Mouse (Mus musculus) urinary bladder, postnatal 4 days (tissue): Measurements from ENCODE around the gene Sod3.

Source experiments
- DNase-seq, 2 experiments: peaks; one replicate each; pipeline ENCODE4 v3.0.0; 2021 to 2022; ENCODE audit warnings: low spot score in 2 of 2

Sod3 gene

GRCm38 (mm10) chr5:52363468-52364150 is at the start of gene Sod3:
Sod3 (plus strand) TSS chr5:52363791.
- DNase-seq, result peak; percentile 66 to 71

DNA sequence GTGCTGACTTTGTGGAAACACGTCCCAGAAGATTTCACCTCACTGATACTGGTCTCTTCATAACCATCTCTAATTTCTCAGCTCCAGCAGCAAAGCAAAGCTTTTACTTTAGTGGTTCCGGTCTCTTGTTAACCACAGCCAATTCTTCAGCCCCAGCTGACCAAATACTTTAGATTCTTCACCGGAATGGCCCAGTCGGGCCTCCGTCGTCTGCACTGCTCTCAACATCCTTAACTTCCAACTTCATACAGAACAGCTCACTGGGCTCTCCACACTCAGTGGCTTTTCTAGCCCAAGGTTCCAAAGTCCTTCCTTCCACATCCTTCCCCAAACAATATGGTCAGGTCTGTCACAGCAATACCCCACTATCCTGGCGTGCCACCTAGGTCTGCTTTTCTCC is 46.7 kb upstream of the Sod3 start:
- no peak for DNase-seq

DNA sequence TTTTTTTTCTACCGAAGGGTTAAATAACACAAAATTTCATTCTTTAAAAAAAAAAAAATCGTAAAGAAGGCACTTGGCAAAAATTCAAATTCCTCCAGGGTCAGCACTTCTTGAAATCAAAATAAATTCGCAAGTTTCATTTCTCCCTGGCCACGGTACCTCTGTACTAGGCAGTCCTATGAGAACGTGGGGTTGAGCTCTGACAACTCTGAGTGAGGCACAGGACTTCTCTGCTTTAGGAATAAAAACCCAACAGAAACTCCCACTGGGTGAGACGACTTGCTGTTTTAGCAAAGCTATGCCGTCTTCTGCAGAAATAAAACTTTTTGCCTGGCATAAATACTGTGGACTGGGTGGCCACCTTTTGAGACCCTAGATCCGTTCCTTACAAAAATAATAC is 44.1 kb upstream of the Sod3 start:
- DNase-seq, result no peak

DNA sequence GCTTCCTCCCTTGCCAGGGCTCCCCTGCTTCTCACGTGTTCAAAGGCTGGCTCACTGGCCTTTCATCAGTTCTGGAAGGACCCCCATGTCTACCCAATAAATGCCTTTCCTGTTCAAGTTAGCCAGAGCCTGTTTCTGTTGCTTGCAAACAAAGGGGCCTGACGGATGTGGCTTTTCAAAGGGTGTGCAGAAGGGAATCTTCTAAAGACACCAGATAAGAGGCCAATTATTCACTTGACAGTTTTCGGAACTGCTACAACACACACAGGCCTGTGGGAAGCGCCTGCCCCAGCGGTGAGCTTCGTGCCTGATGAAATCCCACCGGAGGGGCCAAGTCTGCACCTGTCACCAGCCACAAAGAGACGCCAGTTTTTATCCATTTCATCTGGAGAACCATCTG is 31.5 kb upstream of the Sod3 start:
- no peak for DNase-seq

DNA sequence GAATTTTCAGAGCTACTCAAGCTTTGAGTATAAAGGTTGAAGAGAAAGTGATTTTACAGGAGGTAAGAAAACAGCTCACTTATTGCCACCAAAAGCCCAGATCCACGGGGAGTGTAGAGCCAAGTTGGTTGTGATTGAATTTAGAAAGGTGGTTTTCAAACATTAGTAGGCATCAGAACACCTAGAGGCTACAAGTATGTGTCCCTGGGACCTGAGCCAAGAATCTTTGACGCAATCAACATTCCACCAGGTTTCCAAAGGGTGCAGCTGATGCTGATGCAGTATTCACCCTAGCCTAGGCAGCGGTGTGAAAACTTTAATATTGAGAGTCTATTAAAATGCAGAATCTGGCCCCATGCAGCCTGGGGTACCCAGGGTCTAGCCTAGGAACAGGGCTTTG is 28.0 kb upstream of the Sod3 start:
- DNase-seq, result no peak

- no peak for DNase-seq
Measured at GRCm38 (mm10) chr5:52339134-52339533, 24.5 kb upstream of the Sod3 start.

GRCm38 (mm10) chr5:52346890-52347289 is 16.7 kb upstream of the Sod3 start:
- no peak for DNase-seq

DNA sequence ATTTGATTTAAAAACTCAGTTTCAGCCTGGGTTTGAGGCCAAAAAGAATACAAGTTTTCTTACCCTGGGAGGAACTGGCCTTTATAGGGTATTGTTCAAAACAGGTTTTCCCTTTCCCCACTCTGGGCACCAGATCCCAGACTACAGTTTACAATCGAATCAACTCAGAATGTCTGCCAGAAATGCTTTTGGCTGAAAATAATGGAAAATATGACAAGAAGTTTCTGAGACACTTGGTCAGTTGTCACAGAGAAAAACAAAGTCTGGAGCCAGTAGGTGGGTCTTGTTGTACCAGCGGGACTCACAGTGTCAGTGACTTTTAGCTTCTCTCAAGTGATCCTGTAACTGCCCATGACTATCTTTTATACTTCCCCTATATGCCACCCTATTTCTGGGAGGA is 13.1 kb upstream of the Sod3 start:
- no peak for DNase-seq

GRCm38 (mm10) chr5:52351561-52351960 is 12.0 kb upstream of the Sod3 start:
- DNase-seq, result no peak

DNA sequence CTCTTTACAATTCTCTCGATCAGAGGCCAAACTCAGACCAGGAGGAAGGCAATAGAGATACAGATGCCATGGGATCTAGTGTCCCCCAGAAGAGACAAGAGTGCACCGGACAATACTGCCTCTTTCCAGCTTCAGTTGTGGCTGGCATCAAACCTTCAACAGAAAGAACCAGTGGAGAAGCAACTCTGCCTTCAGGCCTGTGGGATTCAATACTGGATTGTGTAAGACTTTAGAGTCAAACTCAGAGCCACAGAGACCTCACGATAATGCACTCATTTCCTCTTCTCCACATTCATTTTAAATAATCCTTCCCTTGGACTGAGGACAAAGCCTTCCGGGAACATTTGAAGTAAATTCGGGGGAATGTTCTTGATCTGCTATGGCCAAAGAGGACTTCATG is 10.9 kb upstream of the Sod3 start:
- DNase-seq, result no peak

- DNase-seq, result no peak
Measured at GRCm38 (mm10) chr5:52354441-52354840, 9.2 kb upstream of the Sod3 start.

DNA sequence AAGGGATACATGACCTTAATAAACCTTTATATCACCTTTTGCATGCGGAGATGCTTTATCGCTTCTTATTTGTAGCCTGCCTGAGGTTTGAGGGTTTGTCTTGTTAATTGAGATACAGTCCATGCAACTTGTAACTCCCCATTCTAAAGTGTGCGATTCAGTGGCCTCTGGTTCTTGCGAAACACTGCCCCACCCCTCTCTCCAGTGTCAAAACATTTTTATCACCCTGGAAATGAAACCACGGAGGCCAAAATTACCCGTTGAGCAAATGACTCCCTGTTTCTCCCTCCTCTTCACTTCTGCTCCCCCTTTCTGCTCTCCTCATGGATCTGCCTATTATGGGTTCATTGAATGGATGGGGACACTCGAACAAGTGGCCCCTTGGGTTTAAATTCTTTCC is 8.0 kb upstream of the Sod3 start:
- DNase-seq, result no peak

DNA sequence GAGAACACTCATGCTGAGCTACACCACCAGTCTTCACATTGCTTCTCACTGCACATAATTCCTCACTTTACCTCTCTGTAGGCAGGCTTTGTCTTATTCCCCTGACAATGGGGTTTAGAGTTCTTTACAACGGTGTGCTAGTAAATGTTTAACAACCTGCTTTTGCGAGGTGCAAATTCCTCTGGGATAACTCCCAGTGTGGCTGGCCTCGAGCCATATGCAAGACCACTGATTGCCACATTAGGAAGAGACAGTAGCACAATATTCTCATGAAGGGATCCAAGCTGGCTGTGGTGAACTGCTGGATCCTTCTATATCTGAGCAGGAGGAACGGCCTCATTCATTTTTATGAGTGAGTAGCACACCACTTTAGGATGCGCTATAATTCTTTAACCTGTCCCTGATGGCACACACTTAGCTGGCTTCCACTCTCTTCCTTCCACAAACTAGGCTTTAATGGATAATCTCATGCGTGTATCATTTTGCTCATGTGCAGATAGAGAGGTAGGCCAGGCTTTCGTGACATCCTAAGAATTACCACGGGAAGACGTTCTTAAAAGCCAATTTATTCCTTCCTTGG is 6.3 kb upstream of the Sod3 start:
- no peak for DNase-seq

GRCm38 (mm10) chr5:52358120-52358519 is 5.5 kb upstream of the Sod3 start:
- DNase-seq, result no peak

- DNase-seq, result no peak
Measured at GRCm38 (mm10) chr5:52360286-52361049, 3.1 kb upstream of the Sod3 start.

- DNase-seq, result no peak
Measured at GRCm38 (mm10) chr5:52362776-52363467, 669 bp upstream of the Sod3 start.

DNA sequence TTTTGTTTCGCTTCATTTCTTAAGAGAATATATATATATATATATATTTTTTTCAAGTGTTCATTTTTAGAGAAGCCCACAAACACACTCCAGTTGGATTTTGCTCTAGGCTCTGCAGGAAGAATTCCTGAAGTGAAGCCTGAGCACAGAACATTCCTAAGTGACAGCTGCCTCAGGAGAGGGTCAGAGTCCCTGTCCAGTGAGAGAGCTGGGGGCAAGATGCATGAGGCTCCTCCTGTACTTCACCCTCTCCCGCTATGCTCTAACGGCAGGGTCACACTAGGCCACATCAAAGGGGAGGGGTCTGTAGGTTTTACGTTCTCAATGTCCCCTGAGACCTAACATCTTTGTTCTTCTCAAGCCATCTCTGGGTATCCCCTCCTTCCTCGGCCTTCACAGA is 930 bp downstream of the Sod3 start:
- no peak for DNase-seq

- DNase-seq, result no peak
Measured at GRCm38 (mm10) chr5:52365930-52366329, 2.3 kb downstream of the Sod3 start.

- DNase-seq, result no peak
Measured at GRCm38 (mm10) chr5:52366661-52367060, 3.1 kb downstream of the Sod3 start.

DNA sequence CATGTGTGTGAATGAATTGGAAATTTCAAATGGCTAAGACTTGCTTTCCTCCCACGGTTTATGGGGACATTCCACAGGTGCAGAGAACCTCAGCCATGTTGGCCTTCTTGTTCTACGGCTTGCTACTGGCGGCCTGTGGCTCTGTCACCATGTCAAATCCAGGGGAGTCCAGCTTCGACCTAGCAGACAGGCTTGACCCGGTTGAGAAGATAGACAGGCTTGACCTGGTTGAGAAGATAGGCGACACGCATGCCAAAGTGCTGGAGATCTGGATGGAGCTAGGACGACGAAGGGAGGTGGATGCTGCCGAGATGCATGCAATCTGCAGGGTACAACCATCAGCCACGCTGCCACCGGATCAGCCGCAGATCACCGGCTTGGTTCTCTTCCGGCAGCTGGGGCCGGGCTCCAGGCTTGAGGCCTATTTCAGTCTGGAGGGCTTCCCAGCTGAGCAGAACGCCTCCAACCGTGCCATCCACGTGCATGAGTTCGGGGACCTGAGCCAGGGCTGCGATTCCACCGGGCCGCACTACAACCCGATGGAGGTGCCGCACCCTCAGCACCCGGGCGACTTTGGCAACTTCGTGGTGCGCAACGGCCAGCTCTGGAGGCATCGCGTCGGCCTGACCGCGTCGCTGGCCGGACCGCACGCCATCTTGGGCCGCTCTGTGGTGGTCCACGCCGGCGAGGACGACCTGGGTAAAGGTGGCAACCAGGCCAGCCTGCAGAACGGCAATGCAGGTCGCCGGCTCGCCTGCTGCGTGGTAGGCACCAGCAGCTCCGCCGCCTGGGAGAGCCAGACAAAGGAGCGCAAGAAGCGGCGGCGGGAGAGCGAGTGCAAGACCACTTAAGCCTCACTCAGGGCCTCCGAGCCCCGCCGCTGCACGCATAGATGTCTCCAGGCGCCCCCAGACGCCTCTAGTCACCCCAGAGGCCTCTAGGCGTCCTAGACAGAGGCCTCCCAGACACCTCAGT is 4.6 kb downstream of the Sod3 start:
- no peak for DNase-seq

DNA sequence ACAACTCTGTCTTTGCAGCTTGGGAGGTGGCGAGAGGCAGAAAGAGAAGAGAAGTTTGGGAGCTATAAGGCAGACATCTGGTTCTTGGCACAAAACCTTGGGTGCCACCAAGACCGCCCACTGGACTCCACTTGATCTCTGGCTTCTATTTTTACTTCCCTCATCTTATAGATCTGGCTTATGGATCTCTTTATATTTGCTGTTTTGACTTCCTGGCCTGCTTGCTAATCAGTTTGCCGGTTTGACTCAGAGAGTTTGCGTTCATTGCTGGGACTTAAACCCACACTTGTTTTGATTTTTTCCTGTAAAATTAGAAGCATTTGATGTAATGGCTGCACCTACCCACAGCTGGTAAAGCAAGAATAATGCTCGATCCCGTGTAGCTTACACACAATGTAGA is 7.3 kb downstream of the Sod3 start:
- DNase-seq, result no peak
